In genomic region chr11:119768511-119768910, GRCm38 (mm10) we compare ENCODE assay signal across 15 mouse cellular contexts.
"Had no signal": no experiment of that assay in that cellular context is flagged by ENCODE, and none has a peak within 500 bp of the region (broad histone marks: within the 10 kb centered on the region; RNA-seq: fewer than 3 reads in every experiment).

No protein-coding gene starts in this region.

- H3K4me3 ChIP-seq: neural tube, embryonic 15.5 days; stomach, embryonic 15.5 days had no signal

- H3K9ac ChIP-seq: stomach, embryonic 15.5 days had no signal

- H3K36me3 ChIP-seq: neural tube, embryonic 15.5 days had no signal

- DNase-seq: retina, postnatal 1 day; right cerebral cortex, adult 18-20 months; right cerebral cortex, postnatal 14 days; right cerebral cortex, postnatal 25 days; right cerebral cortex, postnatal 4 days; spleen, adult 18-20 months; thymus, adult 18-20 months; thymus, adult 2 months; thymus, postnatal 14 days; thymus, postnatal 25 days; thymus, postnatal 36 days; thymus, postnatal 4 days had no signal

- H3K4me2 ChIP-seq: neural tube, embryonic 15.5 days; stomach, embryonic 15.5 days had no signal

- H3K4me1 ChIP-seq: stomach, embryonic 15.5 days had no signal

- H3K9me3 ChIP-seq: neural tube, embryonic 15.5 days; stomach, embryonic 15.5 days had no signal

- H3K27ac ChIP-seq: neural tube, embryonic 15.5 days; stomach, embryonic 15.5 days; stomach, postnatal 0 days had no signal

- H3K27me3 ChIP-seq: neural tube, embryonic 15.5 days; stomach, embryonic 15.5 days had no signal
